Mouse (Mus musculus) left cerebral cortex, postnatal 25 days (tissue): ENCODE data around the gene Cyb5b. TPM values are rescaled to one million over a fixed set of nuclear protein-coding genes. Genes with fewer than 3 reads are reported as not detected.
A peak's percentile ranks its signal among the peaks of the same experiment; 100 is the strongest.
"Not testable (repeated sequence)": the region's sequence is repeated elsewhere in the genome, so short reads cannot be mapped to it uniquely, and the experiment has no call there.

Experiments used
- DNase-seq, 2 experiments: peaks; one replicate each; pipeline ENCODE4 v3.0.0; 2022; ENCODE audit warnings: low spot score in 2 of 2, mixed read lengths in 1 of 2
- intact Hi-C: fragments of 180-260 bp; cut with DNase I; formaldehyde crosslinking; loops from one replicate; pipeline ENCODE4 v1.15.1; 2025
- total RNA-seq, 2 experiments: library from RNA; stranded (reverse); gene quantifications; 2 replicates each; pipeline ENCODE4 v1.2.3; 2021

Cyb5b gene
- total RNA-seq, 2 experiments from 2014 or later, result 87.1 to 89.4 TPM

GRCm38 (mm10) chr8:107209185-107209584 lies 58.7 kb downstream of the Cyb5b start:
- DNase-seq, result no peak
- intact Hi-C loops, result loop anchor here (5.0 kb wide), 1 partner anchor 83 kb away; the partner anchor contains the start of gene Nfat5

GRCm38 (mm10) chr8:107212006-107212405 lies 61.6 kb downstream of the Cyb5b start:
- DNase-seq, result peak; percentile 6 to 80
- intact Hi-C loops, result no loop called here

- intact Hi-C loops, DNase-seq: not testable (repeated sequence)
These were observed 66.8 kb downstream of the Cyb5b start for GRCm38 (mm10) chr8:107217230-107217629.

- intact Hi-C loops, result no loop called here
- no peak for DNase-seq
These were observed 67.7 kb downstream of the Cyb5b start for GRCm38 (mm10) chr8:107218091-107218490.

GRCm38 (mm10) chr8:107219078-107219477 lies 68.6 kb downstream of the Cyb5b start:
- intact Hi-C loops, result no loop called here

GRCm38 (mm10) chr8:107221924-107222851 lies 71.7 kb downstream of the Cyb5b start:
- intact Hi-C loops, result no loop called here
- DNase-seq, result no peak

More at GRCm38 (mm10) chr8:107219078-107219477, 68.6 kb downstream of the Cyb5b start:
- DNase-seq, result no peak

GRCm38 (mm10) chr8:107226183-107226582 lies 75.7 kb downstream of the Cyb5b start:
- DNase-seq, result no peak
- intact Hi-C loops, result no loop called here

GRCm38 (mm10) chr8:107227011-107227626 lies 76.7 kb downstream of the Cyb5b start:
- no peak for DNase-seq
- intact Hi-C loops, result no loop called here

GRCm38 (mm10) chr8:107233251-107233650 lies 82.8 kb downstream of the Cyb5b start:
- no peak for DNase-seq
- intact Hi-C loops, result no loop called here

GRCm38 (mm10) chr8:107233718-107234117 lies 83.3 kb downstream of the Cyb5b start:
- intact Hi-C loops, result no loop called here
- no peak for DNase-seq

Other genes starting within 250 kb of the Cyb5b start
- gene Sntb2, start 214.9 kb upstream of the Cyb5b start, total RNA-seq, result 10 to 100 TPM; 12.5 to 16.8 TPM
- gene Vps4a, start 119.4 kb upstream of the Cyb5b start, total RNA-seq, result 100 to 1,000 TPM; 115 to 125 TPM
- 10 to 100 TPM; 25.1 to 26.8 TPM for gene Pdf, start 102.0 kb upstream of the Cyb5b start, total RNA-seq
- gene Cog8, start 94.0 kb upstream of the Cyb5b start, total RNA-seq, result 10 to 100 TPM; 25.8 to 27.2 TPM
- gene Nip7, start 93.8 kb upstream of the Cyb5b start, total RNA-seq, result 10 to 100 TPM; 43.0 to 46.6 TPM
- gene Tmed6, start 85.0 kb upstream of the Cyb5b start, total RNA-seq, result not detected
- gene Terf2, start 54.1 kb upstream of the Cyb5b start, total RNA-seq, result 10 to 100 TPM; 33.8 to 35.0 TPM
- gene Nfat5, start 142.8 kb downstream of the Cyb5b start, total RNA-seq, result 10 to 100 TPM; 54.4 to 56.2 TPM